Mouse (Mus musculus) neural tube, embryonic 12.5 days (tissue): ENCODE data around the gene Gm28308. TPM values are rescaled to one million over a fixed set of nuclear protein-coding genes. Genes with fewer than 3 reads are reported as not detected.

Experiments
- ATAC-seq: fragments of 200-750 bp; cut with Nextera tagmentation; 2 replicates; pipeline ENCODE4 v1.8.0; 2017; ENCODE audit warnings: low read depth, mild to moderate bottlenecking, moderate TSS enrichment, moderate library complexity; ENCODE audit not compliant: low FRiP score
- H3K27ac ChIP-seq: fragments of 300-500 bp; sonication (generic); 2 replicates; pipeline ENCODE4 v1.5.1; 2016
- H3K27me3 ChIP-seq: fragments of 300-500 bp; sonication (generic); replicated peaks from 2 replicates; pipeline ENCODE4 v1.6.1; 2016; ENCODE audit warnings: mild to moderate bottlenecking
- H3K36me3 ChIP-seq: fragments of 300-500 bp; sonication (generic); 2 replicates; pipeline ENCODE4 v1.6.1; 2016; ENCODE audit warnings: mild to moderate bottlenecking
- H3K4me1 ChIP-seq: fragments of 300-500 bp; sonication (generic); 2 replicates; pipeline ENCODE4 v1.6.1; 2016
- H3K4me2 ChIP-seq: fragments of 300-500 bp; sonication (generic); replicated peaks from 2 replicates; pipeline ENCODE4 v1.6.1; 2016; ENCODE audit warnings: mild to moderate bottlenecking
- H3K4me3 ChIP-seq: fragments of 300-500 bp; sonication (generic); 2 replicates; pipeline ENCODE4 v1.5.1; 2016
- H3K9ac ChIP-seq: fragments of 300-500 bp; sonication (generic); 2 replicates; pipeline ENCODE4 v1.6.1; 2016; ENCODE audit warnings: mild to moderate bottlenecking
- H3K9me3 ChIP-seq: fragments of 300-500 bp; sonication (generic); 2 replicates; pipeline ENCODE4 v1.6.1; 2016; ENCODE audit warnings: mild to moderate bottlenecking
- WGBS: fragments of 180-500 bp; shearing (Covaris S2); methylation state at CpG from one replicate; pipeline ENCODE4 v1.1.7; 2016; 5-methylcytosine and 5-hydroxymethylcytosine counted together
- polyA plus RNA-seq: library from polyadenylated mRNA; unstranded; fragments of >200 nt; fragmentation: Nextera tagmentation; extraction: Ambion mirVana; gene quantifications from 2 replicates; pipeline ENCODE4 v1.2.1, GENCODE M21; 2016

Gm28308 gene
- polyA plus RNA-seq, 1 experiment from 2014 or later = not detected

- H3K9me3 ChIP-seq = no peaks in the 10 kb centered on the region
- H3K9ac ChIP-seq = peak within 1 kb of the TSS; percentile 100
- peak within 1 kb of the TSS; percentile 100 for H3K27ac ChIP-seq
- H3K4me3 ChIP-seq = peak within 1 kb of the TSS; percentile 76
- peaks cover 90% of the 10 kb centered on the region for H3K4me1 ChIP-seq
- ATAC-seq = peak; percentile 84
- WGBS = under 1% methylated on average over 77 of the region's 102 CpGs
- H3K4me2 ChIP-seq = peak within 1 kb of the TSS; percentile 99
- no peaks in the 10 kb centered on the region for H3K27me3 ChIP-seq
- H3K36me3 ChIP-seq = peaks cover 13% of the 10 kb centered on the region
These were observed 22.0 kb downstream of the Gm28308 start, which contains the start of gene Hoxa4 for GRCm38 (mm10) chr6:52190906-52191810. TSS of gene Hoxa4 (minus strand) at chr6:52191753.

GRCm38 (mm10) chr6:52190410-52190809, 22.7 kb downstream of the Gm28308 start:
- peaks cover 13% of the 10 kb centered on the region for H3K36me3 ChIP-seq
- H3K9me3 ChIP-seq = no peaks in the 10 kb centered on the region
- WGBS = under 1% methylated on average over 23 of the region's 23 CpGs
- no peaks in the 10 kb centered on the region for H3K27me3 ChIP-seq
- peak overlapping the region; percentile 76 for H3K4me3 ChIP-seq
- H3K9ac ChIP-seq = peak overlapping the region; percentile 100
- H3K4me2 ChIP-seq = peak overlapping the region; percentile 99
- 0 out of 2 replicates have a peak, but pooled peaks have one; percentile 8 for ATAC-seq
- peak overlapping the region; percentile 100 for H3K27ac ChIP-seq
- peaks cover 91% of the 10 kb centered on the region for H3K4me1 ChIP-seq

GRCm38 (mm10) chr6:52189909-52190308, 23.2 kb downstream of the Gm28308 start:
- Histone ChIP-seq H3K9ac (peak overlapping the region; percentile 100), H3K9me3 (no peaks in the 10 kb centered on the region), H3K27ac (peak overlapping the region; percentile 100), H3K4me1 (peaks cover 93% of the 10 kb centered on the region), H3K36me3 (peaks cover 13% of the 10 kb centered on the region), H3K4me3 (peak overlapping the region; percentile 76), H3K4me2 (peak overlapping the region; percentile 99), H3K27me3 (no peaks in the 10 kb centered on the region)
- ATAC-seq = no peak
- WGBS = 7% methylated on average over 8 of the region's 8 CpGs

GRCm38 (mm10) chr6:52189172-52189591, 24.0 kb downstream of the Gm28308 start:
- H3K27ac ChIP-seq = peak overlapping the region; percentile 100
- no peak for ATAC-seq
- peak overlapping the region; percentile 76 for H3K4me3 ChIP-seq
- peaks cover 93% of the 10 kb centered on the region for H3K4me1 ChIP-seq
- H3K36me3 ChIP-seq = peaks cover 13% of the 10 kb centered on the region
- no peaks in the 10 kb centered on the region for H3K9me3 ChIP-seq
- H3K27me3 ChIP-seq = no peaks in the 10 kb centered on the region
- peak overlapping the region; percentile 99 for H3K4me2 ChIP-seq
- peak overlapping the region; percentile 100 for H3K9ac ChIP-seq
- 15% methylated on average over 5 of the region's 5 CpGs for WGBS

GRCm38 (mm10) chr6:52186500-52186899, 26.6 kb downstream of the Gm28308 start:
- WGBS = 27% methylated on average over 1 of the region's 1 CpGs
- Histone ChIP-seq H3K9ac (no peak overlapping the region), H3K4me1 (peaks cover 98% of the 10 kb centered on the region), H3K4me2 (peak overlapping the region; percentile 99), H3K36me3 (peaks cover 20% of the 10 kb centered on the region), H3K27me3 (no peaks in the 10 kb centered on the region), H3K9me3 (no peaks in the 10 kb centered on the region), H3K27ac (peak overlapping the region; percentile 68), H3K4me3 (no peak overlapping the region)
- ATAC-seq = no peak

- Histone ChIP-seq H3K9ac (peak overlapping the region; percentile 39), H3K9me3 (no peaks in the 10 kb centered on the region), H3K4me1 (peaks cover 99% of the 10 kb centered on the region), H3K4me2 (peak overlapping the region; percentile 99), H3K27ac (peak overlapping the region; percentile 77), H3K36me3 (peaks cover 27% of the 10 kb centered on the region), H3K4me3 (peak overlapping the region; percentile 13; the same call in 1 of the 2 replicates), H3K27me3 (no peaks in the 10 kb centered on the region)
- ATAC-seq = no peak
- 11% methylated on average over 3 of the region's 3 CpGs for WGBS
These were observed 27.3 kb downstream of the Gm28308 start for GRCm38 (mm10) chr6:52185834-52186233.

- H3K4me2 ChIP-seq = peak overlapping the region; percentile 99
- H3K4me1 ChIP-seq = peaks cover 99% of the 10 kb centered on the region
- H3K4me3 ChIP-seq = peak overlapping the region; percentile 13
- no peaks in the 10 kb centered on the region for H3K27me3 ChIP-seq
- ATAC-seq = no peak
- H3K36me3 ChIP-seq = peaks cover 27% of the 10 kb centered on the region
- no peaks in the 10 kb centered on the region for H3K9me3 ChIP-seq
- peak overlapping the region; percentile 39 for H3K9ac ChIP-seq
- WGBS = under 1% methylated on average over 19 of the region's 19 CpGs
- peak overlapping the region; percentile 77 for H3K27ac ChIP-seq
These were observed 27.9 kb downstream of the Gm28308 start for GRCm38 (mm10) chr6:52185222-52185621.

- ATAC-seq = no peak
- peak overlapping the region; percentile 99 for H3K4me2 ChIP-seq
- H3K36me3 ChIP-seq = peaks cover 23% of the 10 kb centered on the region
- peak overlapping the region; percentile 9; the same call in 1 of the 2 replicates for H3K4me3 ChIP-seq
- H3K27me3 ChIP-seq = no peaks in the 10 kb centered on the region
- H3K9ac ChIP-seq = peak overlapping the region; percentile 33
- H3K9me3 ChIP-seq = no peaks in the 10 kb centered on the region
- peak overlapping the region; percentile 77 for H3K27ac ChIP-seq
- 4% methylated on average over 6 of the region's 6 CpGs for WGBS
- peaks cover 99% of the 10 kb centered on the region for H3K4me1 ChIP-seq
These were observed 28.5 kb downstream of the Gm28308 start for GRCm38 (mm10) chr6:52184668-52185067.

- H3K4me3 ChIP-seq = no peak overlapping the region
- H3K9ac ChIP-seq = peak overlapping the region; percentile 33
- H3K4me2 ChIP-seq = peak overlapping the region; percentile 99
- H3K27ac ChIP-seq = peak overlapping the region; percentile 77
- peaks cover 99% of the 10 kb centered on the region for H3K4me1 ChIP-seq
- no peaks in the 10 kb centered on the region for H3K9me3 ChIP-seq
- peaks cover 14% of the 10 kb centered on the region for H3K36me3 ChIP-seq
- H3K27me3 ChIP-seq = no peaks in the 10 kb centered on the region
- ATAC-seq = no peak
- WGBS = 10% methylated on average over 10 of the region's 10 CpGs
These were observed 29.6 kb downstream of the Gm28308 start for GRCm38 (mm10) chr6:52183311-52184080.

- no peak for ATAC-seq
- no peak overlapping the region for H3K4me3 ChIP-seq
- peak overlapping the region; percentile 33; the same call in 1 of the 2 replicates for H3K9ac ChIP-seq
- H3K4me1 ChIP-seq = peaks cover 98% of the 10 kb centered on the region
- peak overlapping the region; percentile 99 for H3K4me2 ChIP-seq
- peak overlapping the region; percentile 77; the same call in 1 of the 2 replicates for H3K27ac ChIP-seq
- no peaks in the 10 kb centered on the region for H3K9me3 ChIP-seq
- no peaks in the 10 kb centered on the region for H3K27me3 ChIP-seq
- H3K36me3 ChIP-seq = peaks cover 14% of the 10 kb centered on the region
- WGBS = 21% methylated on average over 1 of the region's 1 CpGs
These were observed 30.3 kb downstream of the Gm28308 start for GRCm38 (mm10) chr6:52182793-52183192.

- Histone ChIP-seq H3K9me3 (no peaks in the 10 kb centered on the region), H3K36me3 (peaks cover 14% of the 10 kb centered on the region), H3K4me3 (no peak overlapping the region), H3K27ac (no peak overlapping the region), H3K27me3 (no peaks in the 10 kb centered on the region), H3K9ac (0 out of 2 replicates have a peak overlapping the region, but pooled peaks have one; percentile 4), H3K4me1 (peaks cover 98% of the 10 kb centered on the region), H3K4me2 (peak overlapping the region; percentile 99)
- no peak for ATAC-seq
- WGBS = 16% methylated on average over 2 of the region's 2 CpGs
These were observed 31.1 kb downstream of the Gm28308 start for GRCm38 (mm10) chr6:52182030-52182429.

- Histone ChIP-seq H3K4me1 (peaks cover 93% of the 10 kb centered on the region), H3K9me3 (no peaks in the 10 kb centered on the region), H3K9ac (peak overlapping the region; percentile 93), H3K4me3 (peak overlapping the region; percentile 78), H3K27ac (peak overlapping the region; percentile 100), H3K36me3 (peaks cover 14% of the 10 kb centered on the region), H3K27me3 (no peaks in the 10 kb centered on the region), H3K4me2 (peak overlapping the region; percentile 99)
- ATAC-seq = no peak
- 9% methylated on average over 3 of the region's 3 CpGs for WGBS
These were observed 32.4 kb downstream of the Gm28308 start for GRCm38 (mm10) chr6:52180726-52181125.
